Mouse (Mus musculus) monocyte, adult 5-6 weeks (primary cell): ENCODE data around the gene Prn. TPM values are rescaled to one million over a fixed set of nuclear protein-coding genes. Genes with fewer than 3 reads are reported as not detected.

Source experiments
- total RNA-seq: library from RNA; stranded (forward); fragments of 200-1000, 200-491, 200-594 nt; gene quantifications from 3 replicates; pipeline ENCODE4 v1.2.3, GENCODE M21; 2017

The Prn gene
- total RNA-seq, 1 experiment from 2014 or later = not detected

Other genes with a start within 250 kb of the Prn start
- gene Erv3, start 50.2 kb upstream of the Prn start, total RNA-seq = not detected in 3 replicates
- 0.49 to 2.3 TPM (median 1.6 TPM) in 3 replicates for gene Prnp, start within 50 bp of the Prn start, total RNA-seq
- not detected in 3 replicates for gene Prnd, start 40.9 kb downstream of the Prn start, total RNA-seq
- 33.5 to 63.6 TPM (median 45.1 TPM) in 3 replicates for gene Rassf2, start 120.3 kb downstream of the Prn start, total RNA-seq
- 15.0 to 28.8 TPM (median 17.0 TPM) in 3 replicates for gene Slc23a2, start 235.2 kb downstream of the Prn start, total RNA-seq